Mouse (Mus musculus) adrenal gland, adult 8-10 months (tissue): ENCODE measurements around the gene Gm42372. TPM values are rescaled to one million over a fixed set of nuclear protein-coding genes. Genes with fewer than 3 reads are reported as not detected.

Experiments used
- total RNA-seq, 4 experiments: library from RNA; stranded (reverse); gene quantifications; 2 replicates each; pipeline ENCODE4 v1.2.4; 2022

The Gm42372 gene
- total RNA-seq, 4 experiments from 2014 or later = 2.3 to 3.1 (median 2.7) TPM

Other genes with a start within 250 kb of the Gm42372 start
- gene Ap2s1, start 244.7 kb upstream of the Gm42372 start, total RNA-seq = 100 to 1,000 TPM; 127 to 153 (median 133) TPM
- gene Slc1a5, start 201.7 kb upstream of the Gm42372 start, total RNA-seq = 100 to 1,000 TPM in 1 of 4 experiments, 10 to 100 TPM in 3; 77.8 to 202 (median 91.2) TPM
- 100 to 1,000 TPM in 1 of 4 experiments, 10 to 100 TPM in 3; 62.2 to 100 (median 74.6) TPM for gene Strn4, start 167.2 kb upstream of the Gm42372 start, total RNA-seq
- gene Fkrp, start 166.4 kb upstream of the Gm42372 start, total RNA-seq = 10 to 100 TPM; 22.0 to 26.2 (median 24.9) TPM
- gene Prkd2, start 140.2 kb upstream of the Gm42372 start, total RNA-seq = 10 to 100 TPM; 17.0 to 27.1 (median 20.9) TPM
- gene Dact3, start 107.8 kb upstream of the Gm42372 start, total RNA-seq = 1 to 10 TPM; 4.2 to 5.9 (median 4.6) TPM
- 1 to 10 TPM in 1 of 4 experiments, under 1 TPM in 1, not detected in 2; 1.00 to 1.0 TPM for gene Gng8, start 91.3 kb upstream of the Gm42372 start, total RNA-seq
- gene Ptgir, start 76.6 kb upstream of the Gm42372 start, total RNA-seq = 1 to 10 TPM; 2.4 to 3.3 (median 2.6) TPM
- 100 to 1,000 TPM; 278 to 314 (median 294) TPM for gene Calm3, start 59.0 kb upstream of the Gm42372 start, total RNA-seq
- gene Pnmal2, start 38.4 kb upstream of the Gm42372 start, total RNA-seq = 10 to 100 TPM; 35.2 to 71.0 (median 48.2) TPM
- 1 to 10 TPM; 6.4 to 9.3 (median 7.3) TPM for gene Pnmal1, start 23.4 kb upstream of the Gm42372 start, total RNA-seq
- 10 to 100 TPM; 22.0 to 47.8 (median 30.0) TPM for gene Ccdc8, start 9.6 kb downstream of the Gm42372 start, total RNA-seq
- 10 to 100 TPM; 74.7 to 96.9 (median 91.3) TPM for gene Ppp5c, start 44.8 kb downstream of the Gm42372 start, total RNA-seq
- gene Hif3a, start 79.3 kb downstream of the Gm42372 start, total RNA-seq = 1 to 10 TPM; 2.1 to 5.4 (median 3.7) TPM
- gene Psg16, start 91.0 kb downstream of the Gm42372 start, total RNA-seq = under 1 TPM; 0.10 to 0.51 (median 0.43) TPM
- not detected for gene Ceacam3, start 167.2 kb downstream of the Gm42372 start, total RNA-seq
- gene Psg29, start 220.4 kb downstream of the Gm42372 start, total RNA-seq = under 1 TPM; 0.05 to 0.09 (median 0.08) TPM